Mouse (Mus musculus) E14TG2a.4 (cell line): ENCODE measurements around the gene Nt5dc3.

ENCODE experiments used
- CTCF ChIP-seq: conservative IDR thresholded peaks from 2 replicates; pipeline ENCODE4 v1.5.1; 2014; ENCODE audit warnings: low read length
- NANOG ChIP-seq: IDR thresholded peaks from 2 replicates; pipeline ENCODE4 v1.6.1; 2014; ENCODE audit warnings: borderline replicate concordance, low read length, mixed read lengths

GRCm38 (mm10) chr10:86791507-86792184 is 12.8 kb downstream of the Nt5dc3 start:
- no peak for TF ChIP-seq CTCF
- TF ChIP-seq NANOG = no peak
